Mouse (Mus musculus) kidney, postnatal 0 days (tissue): ENCODE measurements around the gene Prss40. TPM values are rescaled to one million over a fixed set of nuclear protein-coding genes. Genes with fewer than 3 reads are reported as not detected.

ENCODE experiments used
- ATAC-seq: fragments of 200-750 bp; cut with Nextera tagmentation; replicated peaks from 2 replicates; pipeline ENCODE4 v1.8.0; 2017; ENCODE audit warnings: low read depth, moderate number of reproducible peaks, moderate TSS enrichment, moderate library complexity; ENCODE audit not compliant: low FRiP score
- DNase-seq: peaks from one replicate; pipeline ENCODE4 v3.0.0-alpha.2; 2016; ENCODE audit warnings: low spot score
- H3K27ac ChIP-seq: fragments of 300-500 bp; sonication (generic); 2 replicates; pipeline ENCODE4 v1.5.1; 2014; ENCODE audit warnings: mild to moderate bottlenecking
- H3K27me3 ChIP-seq: fragments of 300-500 bp; sonication (generic); 2 replicates; pipeline ENCODE4 v1.6.1; 2014; ENCODE audit warnings: low read length, mixed read lengths; ENCODE audit not compliant: insufficient read depth
- H3K36me3 ChIP-seq: fragments of 300-500 bp; sonication (generic); 2 replicates; pipeline ENCODE4 v1.6.1; 2014; ENCODE audit warnings: low read length, mixed read lengths; ENCODE audit not compliant: insufficient read depth
- H3K4me1 ChIP-seq: fragments of 300-500 bp; sonication (generic); replicated peaks from 2 replicates; pipeline ENCODE4 v1.6.1; 2014; ENCODE audit warnings: antibody characterized with exemption, low read length, mixed read lengths; ENCODE audit not compliant: insufficient read depth
- H3K4me2 ChIP-seq: fragments of 300-500 bp; sonication (generic); 2 replicates; pipeline ENCODE4 v1.6.1; 2014; ENCODE audit warnings: mild to moderate bottlenecking, low read length, moderate library complexity, mixed read lengths
- H3K4me3 ChIP-seq: fragments of 300-500 bp; sonication (generic); replicated peaks from 2 replicates; pipeline ENCODE4 v1.5.1; 2014; ENCODE audit warnings: low read depth, low read length
- H3K9ac ChIP-seq: fragments of 300-500 bp; sonication (generic); 2 replicates; pipeline ENCODE4 v1.6.1; 2014; ENCODE audit warnings: low read depth, low read length
- H3K9me3 ChIP-seq: fragments of 300-500 bp; sonication (generic); replicated peaks from 2 replicates; pipeline ENCODE4 v1.6.1; 2016; ENCODE audit warnings: low read length, inconsistent platforms, mixed read lengths
- CTCF ChIP-seq: IDR thresholded peaks from 2 replicates; pipeline ENCODE4 v1.5.1; 2016; ENCODE audit warnings: antibody characterized with exemption, low read depth, mild to moderate bottlenecking, moderate library complexity
- WGBS: fragments of 180-500 bp; shearing (Covaris S2); extraction: QIAGEN DNeasy Blood & Tissue Kit; methylation state at CpG from one replicate; pipeline ENCODE4 v1.1.7; 2014; 5-methylcytosine and 5-hydroxymethylcytosine counted together
- polyA plus RNA-seq: library from polyadenylated mRNA; unstranded; fragments of >200 nt; fragmentation: Nextera tagmentation; extraction: Ambion mirVana; gene quantifications from 2 replicates; pipeline ENCODE4 v1.2.1, GENCODE M21; 2015

Gene Prss40
- polyA plus RNA-seq, 1 experiment from 2014 or later: not detected

DNA sequence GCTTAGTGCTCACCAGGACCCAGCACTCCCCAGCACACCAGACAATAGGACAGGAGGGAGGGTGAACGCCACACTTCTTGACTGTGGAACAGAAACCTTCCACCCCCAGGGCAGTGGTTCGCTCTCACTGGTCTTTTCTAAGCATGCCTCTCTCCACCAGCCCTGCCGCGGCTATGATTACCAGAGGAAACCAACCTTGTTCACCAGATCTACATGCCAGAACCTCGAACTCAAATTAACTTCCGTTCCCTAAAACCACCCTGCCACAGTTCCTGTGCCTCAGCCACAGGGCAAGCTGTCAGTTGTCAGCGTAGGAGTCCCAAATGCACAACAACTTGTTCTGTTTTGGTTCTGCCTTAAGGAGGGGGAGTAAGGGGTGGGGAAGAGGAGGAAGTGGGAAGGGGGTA lies 50.2 kb downstream of the Prss40 start:
- DNase-seq: peak; percentile 3
- Histone ChIP-seq H3K27ac (no peak overlapping the region), H3K27me3 (no peaks in the 10 kb centered on the region), H3K4me3 (no peak overlapping the region), H3K4me1 (no peaks in the 10 kb centered on the region), H3K4me2 (peak overlapping the region; percentile 37), H3K9ac (no peak overlapping the region), H3K36me3 (no peaks in the 10 kb centered on the region), H3K9me3 (no peaks in the 10 kb centered on the region)
- ATAC-seq: 0 out of 2 replicates have a peak, but pooled peaks have one; percentile 42
- 3% methylated on average over 7 of the region's 7 CpGs for WGBS
- no peak for TF ChIP-seq CTCF

DNA sequence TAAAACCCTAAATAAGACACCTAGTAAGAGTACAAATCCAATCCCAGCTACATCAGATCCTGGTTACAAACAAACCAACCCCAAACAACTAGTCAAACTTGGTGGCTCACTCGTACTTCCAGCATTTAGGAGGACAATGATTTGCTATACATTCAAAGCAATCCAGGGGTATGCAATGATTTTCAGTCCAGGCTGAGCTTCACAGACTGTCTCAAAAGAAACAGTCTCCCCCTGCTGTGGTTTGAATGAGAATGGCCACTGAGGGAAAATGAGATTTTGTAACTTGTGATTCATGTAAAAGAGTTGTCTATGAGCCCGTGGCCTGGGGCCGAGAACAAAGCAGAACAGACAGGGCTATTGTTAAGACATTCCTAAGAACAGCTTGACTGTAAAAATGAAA lies 52.8 kb downstream of the Prss40 start:
- no peaks in the 10 kb centered on the region for H3K4me1 ChIP-seq
- H3K27ac ChIP-seq: no peak overlapping the region
- no peak for ATAC-seq
- DNase-seq: no peak
- H3K27me3 ChIP-seq: no peaks in the 10 kb centered on the region
- H3K9me3 ChIP-seq: no peaks in the 10 kb centered on the region
- no peak overlapping the region for H3K9ac ChIP-seq
- TF ChIP-seq CTCF: no peak
- H3K36me3 ChIP-seq: no peaks in the 10 kb centered on the region
- no peak overlapping the region for H3K4me3 ChIP-seq
- H3K4me2 ChIP-seq: no peak overlapping the region
- WGBS: 88% methylated on average over 3 of the region's 3 CpGs

DNA sequence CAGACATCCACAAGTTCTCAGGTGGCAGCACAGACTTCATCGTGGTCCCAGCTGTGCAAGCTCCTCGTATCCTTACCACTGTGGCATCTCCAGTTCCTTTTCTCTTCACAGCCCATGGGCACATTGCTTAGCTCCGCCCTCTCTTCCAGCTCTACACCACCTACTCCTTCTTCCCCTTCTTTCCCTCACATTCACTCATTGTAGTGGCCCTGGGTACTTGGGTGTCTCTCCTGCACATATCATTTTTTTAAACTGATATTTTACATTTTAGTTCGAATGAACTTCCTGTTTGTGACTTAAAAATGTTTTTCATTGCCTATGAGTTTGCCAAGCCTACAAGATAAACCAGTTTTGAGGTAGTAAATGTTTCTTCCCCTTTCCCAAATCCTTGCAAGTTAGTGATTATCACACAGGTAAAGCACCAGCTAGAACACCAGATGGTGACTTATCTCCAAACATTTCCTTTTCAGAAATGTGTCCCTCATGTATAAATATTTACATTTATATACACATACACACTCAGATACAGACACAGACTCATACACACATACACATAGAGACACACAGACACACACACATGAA lies 54.7 kb downstream of the Prss40 start:
- DNase-seq (no peak), ATAC-seq (no peak)
- Histone ChIP-seq H3K36me3 (no peaks in the 10 kb centered on the region), H3K4me2 (no peak overlapping the region), H3K9ac (no peak overlapping the region), H3K27me3 (no peaks in the 10 kb centered on the region), H3K4me3 (no peak overlapping the region), H3K27ac (no peak overlapping the region), H3K9me3 (no peaks in the 10 kb centered on the region), H3K4me1 (no peaks in the 10 kb centered on the region)
- WGBS: 77% methylated on average over 4 of the region's 4 CpGs
- TF ChIP-seq CTCF: no peak

DNA sequence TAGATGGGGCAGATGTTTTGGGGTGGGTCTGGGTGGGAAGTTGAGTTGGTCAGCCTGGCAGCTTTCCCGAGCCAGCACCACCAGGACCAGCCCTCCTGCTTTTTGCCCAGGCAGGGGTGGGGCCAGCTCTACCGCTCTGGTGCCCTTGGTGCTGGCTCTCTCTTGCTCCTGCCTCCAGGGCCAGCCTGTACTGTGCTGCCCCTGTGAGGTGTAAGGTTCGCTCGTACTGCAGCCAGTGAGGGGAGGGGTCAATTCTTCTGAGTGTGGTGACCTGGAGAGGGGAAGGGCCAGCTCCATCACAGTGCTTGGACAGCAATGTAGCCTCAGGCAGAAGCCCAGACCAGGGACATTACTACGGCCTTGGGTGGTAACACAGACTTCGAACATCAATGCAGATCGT lies 55.4 kb downstream of the Prss40 start:
- no peak overlapping the region for H3K9ac ChIP-seq
- DNase-seq (peak; percentile 15), ATAC-seq (0 out of 2 replicates have a peak, but pooled peaks have one; percentile 43)
- H3K4me2 ChIP-seq: no peak overlapping the region
- no peak overlapping the region for H3K4me3 ChIP-seq
- no peaks in the 10 kb centered on the region for H3K27me3 ChIP-seq
- no peak overlapping the region for H3K27ac ChIP-seq
- TF ChIP-seq CTCF: no peak
- H3K36me3 ChIP-seq: no peaks in the 10 kb centered on the region
- H3K4me1 ChIP-seq: no peaks in the 10 kb centered on the region
- 48% methylated on average over 7 of the region's 7 CpGs for WGBS
- H3K9me3 ChIP-seq: no peaks in the 10 kb centered on the region

DNA sequence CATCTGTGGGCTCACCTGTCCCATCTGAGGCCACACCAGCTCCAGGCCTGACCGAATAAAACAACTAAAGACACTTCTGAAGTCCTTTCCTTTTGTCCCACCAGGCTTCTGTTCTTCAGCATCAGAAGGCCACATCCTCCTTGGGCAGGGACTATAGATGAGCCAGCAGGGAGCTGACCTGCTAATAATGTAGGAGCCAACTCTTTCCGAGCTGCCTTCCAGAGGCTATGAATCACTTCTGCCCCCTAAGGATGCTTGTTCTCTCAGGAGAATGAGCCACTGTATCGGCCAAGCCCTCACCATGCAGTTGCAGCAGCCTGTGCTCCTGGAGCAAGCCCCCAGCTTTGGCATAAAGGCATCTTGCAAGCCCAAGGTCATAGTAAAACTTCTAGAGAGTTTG lies 57.8 kb downstream of the Prss40 start:
- no peak for TF ChIP-seq CTCF
- no peak overlapping the region for H3K9ac ChIP-seq
- no peaks in the 10 kb centered on the region for H3K27me3 ChIP-seq
- no peak overlapping the region for H3K27ac ChIP-seq
- H3K9me3 ChIP-seq: no peaks in the 10 kb centered on the region
- no peak overlapping the region for H3K4me2 ChIP-seq
- ATAC-seq: no peak
- H3K36me3 ChIP-seq: no peaks in the 10 kb centered on the region
- DNase-seq: no peak
- no peak overlapping the region for H3K4me3 ChIP-seq
- H3K4me1 ChIP-seq: no peaks in the 10 kb centered on the region
- 47% methylated on average over 3 of the region's 3 CpGs for WGBS

Other genes with a start within 250 kb of the Prss40 start
- gene Ccdc115, start 121.3 kb downstream of the Prss40 start, polyA plus RNA-seq: 42.7 and 42.8 TPM in 2 replicates
- gene Imp4, start 121.1 kb downstream of the Prss40 start, polyA plus RNA-seq: 74.9 and 80.9 TPM in 2 replicates
- 29.0 and 33.9 TPM in 2 replicates for gene Ptpn18, start 101.2 kb downstream of the Prss40 start, polyA plus RNA-seq
- gene Prss39, start 62.5 kb downstream of the Prss40 start, polyA plus RNA-seq: not detected in 2 replicates
- 0.13 and 0.14 TPM in 2 replicates for gene Cfc1, start 25.3 kb downstream of the Prss40 start, polyA plus RNA-seq
- not detected in 2 replicates for gene Amer3, start 18.7 kb upstream of the Prss40 start, polyA plus RNA-seq